Mouse (Mus musculus) erythroblast, embryonic 14.5 days (primary cell): Measurements from ENCODE around the gene Rhog.

Experiments
- GATA1 ChIP-seq: IDR thresholded peaks from 2 replicates; pipeline ENCODE4 v1.6.1; 2012; ENCODE audit warnings: low read length, inconsistent platforms, mixed read lengths
- TAL1 ChIP-seq: IDR thresholded peaks from 3 replicates; pipeline ENCODE4 v1.6.1; 2012; ENCODE audit warnings: low read length, inconsistent platforms, mixed read lengths

DNA sequence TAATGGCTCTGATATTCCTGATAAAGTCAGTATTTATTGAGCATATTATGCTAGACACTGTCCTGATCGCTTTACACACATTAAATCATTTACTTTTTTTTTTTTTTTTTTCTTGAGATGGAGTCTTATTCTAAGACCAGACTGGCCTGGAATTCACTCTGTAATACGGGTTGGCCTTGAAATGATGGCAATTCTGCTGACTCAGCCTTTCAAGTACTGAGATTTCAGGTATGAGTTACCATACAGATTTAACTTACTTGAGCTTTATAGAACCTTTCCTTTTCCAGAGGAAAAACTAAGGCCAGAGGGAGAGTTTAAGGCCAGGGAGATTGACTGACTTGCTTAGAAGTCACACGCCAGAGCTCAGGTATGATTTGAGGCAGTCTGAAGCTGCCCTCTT, 782 bp upstream of the Rhog start:
- no peak for TF ChIP-seq GATA1
- no peak for TF ChIP-seq TAL1
